Mouse (Mus musculus) left cerebral cortex, adult 6 months (tissue): ENCODE results near the gene Rpn2. TPM values are rescaled to one million over a fixed set of nuclear protein-coding genes. Genes with fewer than 3 reads are reported as not detected.

Experiments
- long read RNA-seq, 2 experiments: library from polyadenylated mRNA; unstranded; transcript quantifications; one replicate each; pipeline ENCODE4 v2.0.0; 2019 to 2020
- polyA plus RNA-seq: library from polyadenylated mRNA; unstranded; fragments of <200 nt; fragmentation: Nextera tagmentation; gene quantifications from 2 replicates; pipeline ENCODE4 v1.2.3, GENCODE M21; 2021

The Rpn2 gene
- polyA plus RNA-seq: 124 and 158 TPM in 2 replicates
- long read RNA-seq, experiment 1, transcript Rpn2-205 (17 exons, 1,944 nt): minor isoform, 19 of 963 reads
- long read RNA-seq, experiment 1, transcript Rpn2-202 (17 exons, 2,756 nt): major isoform, 240 of 963 reads
- long read RNA-seq, experiment 1, partial matches to known transcripts: 49 of 963 reads
- long read RNA-seq, experiment 1, other reads (novel, unspliced or antisense): 654 of 963 reads
- long read RNA-seq, experiment 2, transcript Rpn2-205 (17 exons, 1,944 nt): minor isoform, 8 of 242 reads
- long read RNA-seq, experiment 2, transcript Rpn2-202 (17 exons, 2,756 nt): major isoform, 58 of 242 reads
- long read RNA-seq, experiment 2, partial matches to known transcripts: 42 of 242 reads
- long read RNA-seq, experiment 2, other reads (novel, unspliced or antisense): 134 of 242 reads

DNA sequence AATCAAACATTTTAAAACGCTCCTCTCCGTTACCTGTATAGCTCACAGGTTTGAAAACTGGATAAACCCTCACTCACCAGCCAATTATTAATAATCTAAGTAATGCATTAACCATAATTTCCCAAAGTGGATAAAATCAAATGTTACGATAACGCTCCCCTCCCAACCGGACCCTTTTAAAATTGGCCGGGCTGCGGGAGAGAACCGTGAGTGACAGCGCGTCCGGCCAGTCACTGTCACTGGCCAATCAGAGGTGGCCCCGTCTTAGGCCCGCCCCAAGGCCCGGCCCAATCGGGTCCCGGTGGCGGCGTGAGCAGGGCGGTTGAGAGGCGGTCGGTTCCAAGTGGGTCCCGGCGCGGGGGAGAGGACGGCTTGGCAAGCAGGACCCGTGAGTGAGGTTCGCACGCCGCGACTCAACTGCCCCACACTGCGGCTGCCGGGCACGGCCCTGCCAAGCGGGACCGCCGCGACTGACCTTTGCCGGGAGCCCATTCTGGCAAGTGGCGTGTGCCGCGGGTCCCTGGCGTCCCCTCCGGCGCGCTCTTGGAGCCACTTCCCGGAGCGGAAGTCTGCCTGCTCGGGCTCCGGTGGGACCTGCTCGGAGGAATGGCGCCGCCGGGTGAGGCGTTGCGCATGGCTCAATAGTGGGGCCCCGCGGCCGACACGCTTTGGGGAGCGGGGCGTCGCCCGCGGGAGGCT, at the start of gene Rpn2:
TSS of gene Rpn2 (plus strand) at position 301 of the 699 bp plus-strand sequence.

DNA sequence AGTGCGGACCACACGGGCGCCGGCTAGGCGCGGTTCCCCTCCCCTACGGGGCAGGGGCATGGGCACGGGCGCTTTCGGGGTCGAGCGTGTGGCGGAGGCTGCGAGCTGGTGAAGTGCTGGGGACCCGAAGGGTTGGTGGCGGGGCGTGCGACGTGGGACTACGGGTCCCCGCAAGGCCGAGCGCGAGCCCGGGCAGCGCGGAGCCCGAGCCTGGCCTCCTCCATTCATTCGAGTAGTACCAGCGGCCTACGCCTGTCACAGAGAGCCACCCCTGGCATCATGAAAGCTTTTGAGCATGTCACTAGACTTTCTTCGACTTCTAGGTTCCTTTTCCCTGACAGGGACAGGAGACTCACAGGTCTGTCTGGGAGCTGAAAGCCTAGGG, 591 bp downstream of the Rpn2 start, which contains the start of gene Mroh8:
TSS of gene Mroh8 (minus strand) at position 134 of the 385 bp plus-strand sequence.

GRCm38 (mm10) chr2:157347361-157348159, 68.7 kb downstream of the Rpn2 start, which contains the start of gene Ghrh:
TSS of gene Ghrh (minus strand) at chr2:157347506.

DNA sequence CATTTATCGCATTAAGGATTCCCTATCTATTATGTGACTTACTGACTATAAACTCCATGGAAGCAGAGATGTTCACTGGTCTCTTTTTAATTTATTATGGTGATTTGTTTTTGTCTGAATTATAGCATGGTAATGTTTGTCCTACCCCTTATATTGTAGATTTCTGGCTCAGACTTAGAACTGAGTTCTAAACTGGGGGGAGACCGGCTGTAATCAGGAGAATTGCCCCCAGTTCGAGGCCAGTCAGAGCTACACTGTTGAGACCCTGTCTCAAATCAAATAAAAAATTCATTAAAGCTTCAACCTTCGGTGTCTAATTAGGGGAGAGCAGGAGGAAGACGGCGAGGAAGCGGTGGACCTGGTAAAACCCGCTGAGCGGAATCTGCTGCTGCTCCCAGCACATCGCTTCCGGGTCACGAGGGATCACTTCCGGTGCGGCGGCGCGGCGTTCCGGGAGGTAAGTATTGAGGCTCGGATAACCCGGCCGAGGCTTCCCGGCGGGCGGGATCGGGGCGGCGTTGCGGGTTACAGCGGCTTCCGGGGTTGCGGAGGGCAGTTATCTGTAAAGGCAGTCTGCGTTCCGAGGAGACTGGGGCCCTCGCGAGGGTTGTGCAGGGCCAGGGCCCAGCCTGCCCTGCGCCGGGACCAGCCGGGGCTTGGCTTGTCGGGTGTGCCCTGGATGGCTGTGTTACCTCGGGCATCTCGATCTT, 88.5 kb downstream of the Rpn2 start, which contains the start of gene Manbal:
TSS of gene Manbal (plus strand) at position 411 of the 710 bp plus-strand sequence.

Other genes with a start within 250 kb of the Rpn2 start
- gene Soga1, start 199.8 kb upstream of the Rpn2 start, polyA plus RNA-seq: 1.1 and 2.2 TPM in 2 replicates
- not detected in 2 replicates for gene Tldc2, start 192.0 kb upstream of the Rpn2 start, polyA plus RNA-seq
- gene Samhd1, start 143.8 kb upstream of the Rpn2 start, polyA plus RNA-seq: 3.0 and 4.1 TPM in 2 replicates
- gene Rbl1, start 74.5 kb upstream of the Rpn2 start, polyA plus RNA-seq: 0.32 and 0.51 TPM in 2 replicates
- gene Mroh8, start 532 bp downstream of the Rpn2 start, polyA plus RNA-seq: 0.07 and 0.10 TPM in 2 replicates
- 0.46 TPM in 1 of 2 replicates, not detected in the other for gene Ghrh, start 68.5 kb downstream of the Rpn2 start, polyA plus RNA-seq
- gene Manbal, start 88.6 kb downstream of the Rpn2 start, polyA plus RNA-seq: 102 and 115 TPM in 2 replicates
- 10.9 and 36.6 TPM in 2 replicates for gene Src, start 139.4 kb downstream of the Rpn2 start, polyA plus RNA-seq